Mouse (Mus musculus): ENCODE data around the gene 4632433K11Rik.
A peak's percentile ranks its signal among the peaks of the same experiment; 100 is the strongest.

DNA sequence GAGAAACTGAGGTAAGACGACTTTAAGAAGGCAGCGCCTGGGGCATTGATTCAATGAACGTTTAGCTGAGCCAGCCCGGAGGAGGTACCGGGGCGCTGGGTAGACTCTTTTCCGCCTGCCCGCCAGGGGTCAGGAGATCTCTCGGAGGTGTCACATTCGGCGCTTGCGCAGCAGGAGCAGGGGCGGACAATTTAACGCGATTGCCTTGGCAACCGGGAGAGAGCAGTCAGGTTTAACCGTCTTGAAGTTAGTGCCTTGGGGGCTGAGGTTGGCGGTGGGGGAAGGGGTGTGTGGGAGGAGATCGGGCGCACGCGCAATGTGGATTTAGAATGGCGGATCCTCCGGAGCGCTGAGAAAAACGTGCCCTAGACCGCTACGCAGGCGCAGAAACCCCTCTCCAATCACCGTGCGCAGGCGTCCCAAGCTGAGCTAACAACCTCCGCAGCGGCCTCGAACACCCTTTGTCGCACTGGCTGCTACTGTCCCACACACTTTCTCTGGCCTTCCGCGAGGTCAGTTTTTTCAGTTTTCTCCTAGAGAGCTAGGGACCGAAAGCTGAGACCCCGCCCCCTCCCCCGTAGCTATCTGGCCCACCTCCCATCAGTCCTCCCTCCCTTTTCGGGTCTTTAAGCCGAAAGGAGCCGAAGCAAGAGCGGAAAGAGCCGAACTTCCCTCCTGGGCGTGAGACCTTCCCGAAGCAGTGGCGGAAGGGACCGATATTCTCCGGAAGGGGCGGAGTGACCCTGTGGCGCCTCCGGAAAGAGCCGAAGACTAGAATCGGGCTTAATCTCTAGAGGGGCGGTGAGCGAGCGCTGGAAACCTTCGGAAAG is 27.2 kb downstream of the 4632433K11Rik start:
- TF ChIP-seq EP300 (IDR thresholded peaks at IDR 0.05; ENCODE audit: low read length) (no peak), BHLHE40 (IDR thresholded peaks at IDR 0.05; ENCODE audit: low read depth, low read length) (peak; percentile 93), RCOR1 (conservative IDR thresholded peaks at IDR 0.05; ENCODE audit: low read depth, low read length) (no peak), CTCF (conservative IDR thresholded peaks at IDR 0.05 in 1 of 2, IDR thresholded peaks at IDR 0.05 in 1 of 2; ENCODE audit: low read depth in 2 of 2, low read length in 2 of 2) (peak in 1 of 2 experiments; percentile 77; a peak in 3 of 4 replicates), MYC (IDR thresholded peaks at IDR 0.05; ENCODE audit: low read depth, low read length) (peak; percentile 85; the same call in 1 of the 2 replicates), ZC3H11A (IDR thresholded peaks at IDR 0.05; ENCODE audit: low read depth, low read length) (no peak), ZKSCAN1 (IDR thresholded peaks at IDR 0.05; ENCODE audit: borderline replicate concordance, low read depth, low read length) (no peak), TBP (conservative IDR thresholded peaks at IDR 0.05; ENCODE audit: low read depth, low read length) (peak; percentile 58; the same call in 1 of the 2 replicates)
